Mouse (Mus musculus) 3134 (cell line): ENCODE data around the gene 1700125H20Rik.
"Not testable (repeated sequence)": the region's sequence is repeated elsewhere in the genome, so short reads cannot be mapped to it uniquely, and the experiment has no call there.

Experiments used
- DNase-seq: peaks from one replicate; pipeline ENCODE4 v3.0.0-alpha.2; 2011; ENCODE audit warnings: low spot score; ENCODE audit not compliant: insufficient read length; ENCODE audit errors: extremely low read depth

1700125H20Rik gene

GRCm38 (mm10) chr11:85170058-85170740, at the start of gene 1700125H20Rik:
1700125H20Rik (plus strand) TSS chr11:85170404.
- DNase-seq, result peak; percentile 74

DNA sequence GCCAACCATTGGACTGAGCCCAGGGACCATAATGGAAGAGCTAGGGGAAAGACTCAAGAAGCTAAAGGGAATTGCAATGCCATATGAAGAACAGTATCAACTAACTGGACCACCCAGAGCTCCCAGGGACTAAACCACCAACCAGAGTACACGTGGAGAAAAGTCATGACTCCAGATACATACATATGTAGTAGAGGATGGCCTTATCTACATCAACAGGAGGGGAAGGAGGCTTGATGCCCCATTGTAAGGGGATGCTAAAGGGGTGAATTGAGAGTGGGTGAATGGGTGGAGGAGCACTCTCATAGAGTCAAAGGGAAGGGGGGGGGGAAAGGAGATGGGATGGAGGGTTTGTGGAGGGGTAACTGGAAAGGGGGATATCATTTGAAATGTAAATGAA, 48.1 kb upstream of the 1700125H20Rik start:
- no peak for DNase-seq

- no peak for DNase-seq
Measured at GRCm38 (mm10) chr11:85123267-85123992, 46.8 kb upstream of the 1700125H20Rik start.

DNA sequence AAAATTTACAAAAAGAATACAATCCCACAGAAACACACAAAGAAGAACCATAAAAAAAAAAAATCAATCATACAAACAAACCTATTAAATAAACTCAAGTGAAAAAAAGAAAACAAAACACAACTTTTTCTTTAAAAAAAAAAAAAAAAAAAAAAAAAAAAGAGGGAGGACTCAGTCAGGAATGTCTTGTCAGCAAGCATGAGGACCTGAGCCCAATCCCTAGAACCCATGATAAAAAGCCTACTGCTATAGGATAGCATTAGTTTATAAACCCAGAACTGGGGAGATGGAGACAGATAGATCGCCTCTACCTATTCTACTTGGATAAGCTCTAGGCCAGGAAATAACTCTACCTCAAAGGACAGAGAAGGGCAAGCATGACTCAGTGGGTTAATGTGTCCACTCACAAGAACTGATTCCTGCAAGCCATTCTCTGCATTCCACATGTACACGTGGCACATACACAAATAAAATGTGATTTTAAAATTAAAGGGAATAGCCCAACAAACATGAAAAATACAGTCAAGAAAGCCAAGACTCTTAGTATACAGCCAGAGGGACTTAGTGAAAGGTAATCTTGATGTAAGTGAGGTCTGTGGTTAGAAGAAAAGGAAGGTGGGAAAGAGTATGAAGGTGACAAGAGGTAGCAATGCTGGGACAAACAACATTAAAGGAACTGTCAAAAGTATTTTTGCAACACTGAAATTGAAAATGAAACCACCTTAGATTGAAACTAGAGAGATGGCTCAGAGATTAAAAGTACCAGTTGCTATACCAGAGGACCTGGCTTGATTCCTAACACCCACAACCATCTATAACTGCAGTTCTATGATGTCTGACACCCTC, 43.7 kb upstream of the 1700125H20Rik start:
- peak; percentile 34 for DNase-seq

DNA sequence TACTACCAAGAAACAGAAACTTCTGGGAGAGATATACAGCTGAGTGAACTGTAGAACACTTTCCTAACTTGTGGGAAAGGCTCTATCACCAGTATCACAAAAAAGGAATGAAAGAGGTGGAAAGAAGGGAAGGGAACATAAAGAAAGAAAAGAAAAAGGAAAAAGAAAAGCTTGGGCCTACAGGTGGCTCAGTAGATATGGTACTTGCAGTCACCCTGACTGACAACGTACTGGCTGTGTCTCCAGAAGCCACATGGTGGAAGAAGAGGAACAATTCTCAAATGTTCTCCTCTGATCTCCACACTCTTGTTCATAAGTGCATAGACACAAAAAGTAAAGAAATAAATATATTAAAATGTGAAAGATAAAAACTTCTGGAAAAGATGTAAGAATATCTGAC, 41.3 kb upstream of the 1700125H20Rik start:
- no peak for DNase-seq

- DNase-seq, result no peak
Measured at GRCm38 (mm10) chr11:85131542-85131941, 38.7 kb upstream of the 1700125H20Rik start.

DNA sequence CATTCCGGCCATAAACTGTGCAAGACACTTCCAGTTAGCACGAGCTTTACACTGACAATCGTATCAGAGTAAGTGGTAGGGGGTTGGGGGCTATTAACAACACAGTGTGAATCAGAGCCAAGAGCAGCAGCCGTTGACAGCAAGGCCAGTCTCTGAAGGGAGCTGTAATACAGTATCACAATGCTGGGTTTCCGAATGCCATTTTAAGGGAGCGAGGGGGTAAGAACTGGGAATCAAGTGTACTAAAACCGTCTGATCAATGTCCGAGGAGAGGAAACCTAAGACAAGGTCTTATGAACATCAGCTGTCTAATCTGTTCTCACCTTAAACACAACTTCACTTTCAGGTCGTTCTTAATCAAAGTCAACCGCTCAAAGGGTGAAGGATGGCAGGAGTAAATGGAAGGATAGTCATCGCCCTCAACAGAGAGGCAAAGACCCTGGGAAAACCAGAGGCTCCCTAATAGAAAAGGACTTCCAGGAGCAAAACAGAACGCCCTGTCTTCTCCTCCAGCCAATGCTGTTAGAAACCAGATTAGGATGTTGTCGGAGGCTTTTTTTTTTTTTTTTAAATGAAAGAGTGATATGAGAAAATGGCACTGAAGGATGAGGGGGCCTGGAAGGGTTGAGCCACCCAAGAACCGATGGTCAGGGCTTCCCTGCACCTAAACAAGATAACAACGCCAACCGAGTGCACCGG, 31.3 kb upstream of the 1700125H20Rik start:
- no peak for DNase-seq

DNA sequence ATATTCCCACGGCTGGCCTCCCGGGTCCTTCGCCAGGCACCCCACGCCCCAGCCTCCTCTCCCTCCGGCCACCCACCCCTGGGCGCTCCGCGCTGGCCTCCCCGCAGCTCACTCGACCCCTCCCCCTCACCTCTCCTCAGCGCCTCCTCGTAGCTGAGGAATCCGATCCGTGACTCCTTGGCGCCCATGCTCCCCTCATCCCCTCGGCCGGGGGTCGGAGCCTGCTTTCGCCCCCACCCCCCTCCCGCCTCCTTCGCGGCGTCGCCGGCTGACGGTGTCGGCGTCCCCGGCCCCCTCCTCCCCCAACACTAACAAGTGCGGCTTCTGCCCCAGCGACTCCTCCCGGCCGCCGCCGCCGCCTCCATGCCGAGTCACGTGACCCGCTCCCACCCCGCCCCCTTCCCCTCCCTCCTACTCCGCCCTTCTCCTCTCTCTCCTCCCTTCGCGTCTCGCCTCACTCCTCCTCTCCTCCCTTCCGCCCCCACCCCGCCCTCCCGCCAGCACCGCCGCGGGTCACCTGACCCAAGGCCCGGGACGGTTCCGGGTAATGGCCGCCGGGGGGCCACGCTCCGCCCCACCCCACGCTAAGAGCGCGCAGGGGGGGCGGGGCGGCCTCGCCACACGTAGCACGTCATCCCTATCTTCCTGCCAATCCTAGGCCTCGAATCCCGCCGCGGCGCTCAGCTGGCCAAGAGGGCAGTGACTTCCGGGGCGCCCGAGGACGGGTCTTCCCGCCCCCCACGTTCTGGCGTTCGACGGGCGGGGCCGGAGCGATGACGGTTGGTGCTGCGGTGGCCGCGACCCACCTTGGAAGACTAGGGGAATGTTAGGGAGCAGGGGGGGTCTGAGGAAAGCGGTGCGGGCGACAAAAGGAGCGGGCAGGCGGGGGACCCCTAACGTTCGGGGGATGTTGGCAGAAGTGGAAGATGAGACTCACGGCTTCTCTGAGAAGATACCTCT, 30.3 kb upstream of the 1700125H20Rik start, which contains the start of gene Usp32:
Gene Usp32, minus strand, starts transcription at position 581 of the 960 bp plus-strand sequence.
- peak; percentile 98 for DNase-seq

DNA sequence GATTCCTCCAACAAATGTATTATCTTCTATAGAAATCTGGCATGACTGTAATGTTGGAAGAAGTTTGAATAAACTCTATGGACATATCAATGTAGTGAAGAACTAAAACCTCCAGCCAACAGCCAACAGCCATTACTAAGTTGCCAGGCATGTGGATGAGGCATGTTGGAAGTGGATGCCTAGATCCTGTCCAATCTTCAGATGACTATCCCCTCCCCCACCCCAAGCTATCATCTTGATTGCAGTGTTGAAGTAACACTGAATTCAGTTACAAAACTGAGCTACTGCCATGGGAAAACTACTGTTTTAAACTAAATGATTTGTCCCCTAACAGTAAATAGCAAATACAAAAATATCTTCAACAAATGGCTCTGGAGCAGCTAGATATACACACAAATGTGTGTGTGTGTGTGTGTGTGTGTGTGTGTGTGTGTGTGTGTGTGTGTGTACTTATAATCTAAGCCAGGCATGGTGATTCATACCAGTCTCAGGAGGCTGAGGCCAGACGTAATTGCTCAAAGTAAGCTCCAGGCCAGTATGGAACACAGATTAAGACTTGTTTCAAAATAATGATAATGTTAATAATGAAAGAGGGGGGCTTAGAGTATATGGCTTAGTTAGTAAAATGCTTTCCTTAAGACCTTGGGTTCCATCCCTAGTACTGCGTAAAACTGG, 17.8 kb upstream of the 1700125H20Rik start:
- peak; percentile 32 for DNase-seq

- peak; percentile 45 for DNase-seq
Measured at GRCm38 (mm10) chr11:85157301-85157700, 12.9 kb upstream of the 1700125H20Rik start.

DNA sequence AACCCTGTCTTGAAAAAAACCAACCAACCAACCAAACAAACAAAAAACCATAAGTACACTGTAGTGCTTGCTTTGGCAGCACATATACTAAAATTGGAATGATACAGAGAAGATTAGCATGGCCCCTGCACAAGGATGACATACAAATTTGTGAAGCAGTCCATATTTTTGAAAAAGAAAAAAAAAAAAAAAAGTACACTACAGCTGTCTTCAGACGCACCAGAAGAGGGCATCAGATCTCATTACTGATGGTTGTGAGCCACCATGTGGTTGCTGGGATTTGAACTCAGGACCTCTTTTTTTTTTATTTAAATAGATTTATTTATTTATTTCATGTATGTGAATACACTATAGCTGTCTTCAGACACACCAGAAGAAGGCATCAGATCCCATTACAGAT, 7.2 kb upstream of the 1700125H20Rik start:
- not testable (repeated sequence) for DNase-seq

DNA sequence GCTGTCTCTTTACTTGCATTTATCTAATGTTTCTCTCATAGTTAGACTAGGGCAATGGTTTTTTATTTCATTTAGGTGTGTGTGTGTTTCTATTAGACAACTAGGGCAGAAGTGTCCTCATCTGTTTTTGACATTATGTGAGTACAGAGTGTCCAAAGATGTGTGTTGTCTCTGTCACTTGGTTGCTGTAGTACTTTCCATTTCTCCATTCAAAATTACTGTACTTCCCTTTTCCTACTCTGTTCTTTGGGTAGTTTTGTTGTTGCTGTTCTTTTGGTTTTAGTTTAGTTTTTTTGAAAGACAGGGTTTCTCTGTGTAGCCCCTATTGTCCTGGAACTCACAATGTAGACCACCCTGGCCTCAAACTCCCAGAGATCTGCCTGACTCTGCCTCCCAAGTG, 5.8 kb upstream of the 1700125H20Rik start:
- no peak for DNase-seq

GRCm38 (mm10) chr11:85167503-85167902, 2.7 kb upstream of the 1700125H20Rik start:
- DNase-seq, result no peak

DNA sequence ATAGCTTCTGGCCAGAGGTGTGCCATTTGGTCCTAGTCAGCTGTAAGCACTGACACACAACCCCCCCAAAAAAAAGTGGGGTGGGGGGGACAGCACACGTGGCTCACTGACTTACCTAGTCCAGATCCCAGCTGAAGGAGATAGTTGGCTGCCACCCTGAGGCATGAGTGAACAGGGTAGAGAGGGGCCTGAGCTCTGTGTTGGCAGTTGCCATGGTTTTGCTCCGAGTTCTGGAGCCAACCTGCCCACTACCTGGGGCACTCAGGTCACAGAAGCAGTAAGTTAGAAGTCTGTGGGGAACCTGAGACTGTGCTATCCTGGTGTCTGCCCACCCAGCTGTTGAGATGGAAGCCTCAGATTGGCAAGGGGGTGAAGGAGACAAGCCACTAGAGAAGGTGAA, 629 bp downstream of the 1700125H20Rik start:
- DNase-seq, result no peak

GRCm38 (mm10) chr11:85175941-85176340, 5.7 kb downstream of the 1700125H20Rik start:
- no peak for DNase-seq

DNA sequence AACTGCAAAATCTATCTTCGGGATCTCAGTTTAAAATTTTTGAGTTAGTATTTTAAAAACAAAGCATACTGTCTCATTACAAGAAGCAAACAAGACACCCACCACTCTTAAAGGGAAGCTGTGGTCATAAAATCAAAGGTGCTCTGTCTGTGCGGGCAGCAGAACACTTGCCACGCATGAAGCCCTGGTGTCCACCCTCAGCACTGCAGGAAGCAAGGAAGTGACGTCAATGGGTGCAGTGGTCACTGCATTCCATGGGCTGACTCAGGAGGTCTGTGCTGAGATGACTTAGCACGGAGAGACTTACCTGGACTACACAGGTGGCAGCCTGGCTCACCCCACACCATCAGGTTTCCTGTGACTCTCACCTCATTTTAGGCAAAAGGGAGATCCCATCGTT, 7.6 kb downstream of the 1700125H20Rik start:
- DNase-seq, result no peak

DNA sequence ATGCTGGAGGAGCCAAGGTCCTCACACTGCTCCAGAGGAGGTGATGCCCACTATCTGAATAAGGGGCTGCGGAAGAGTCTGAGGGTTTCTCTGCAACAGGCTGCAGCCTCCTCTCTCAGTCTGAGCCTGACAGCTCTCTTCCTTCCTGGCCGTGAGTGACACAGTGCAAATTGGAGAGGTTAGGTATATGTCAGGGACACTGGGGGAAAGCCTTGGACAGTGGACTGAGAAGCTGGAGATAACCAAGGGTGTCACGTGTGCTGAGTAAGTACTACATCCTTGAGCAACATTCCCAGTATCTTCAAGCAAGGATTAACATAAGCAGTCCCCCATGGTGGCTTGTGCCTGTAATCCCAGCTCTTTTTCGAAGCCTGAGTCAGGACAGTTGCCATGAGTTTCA, 8.2 kb downstream of the 1700125H20Rik start:
- no peak for DNase-seq

DNA sequence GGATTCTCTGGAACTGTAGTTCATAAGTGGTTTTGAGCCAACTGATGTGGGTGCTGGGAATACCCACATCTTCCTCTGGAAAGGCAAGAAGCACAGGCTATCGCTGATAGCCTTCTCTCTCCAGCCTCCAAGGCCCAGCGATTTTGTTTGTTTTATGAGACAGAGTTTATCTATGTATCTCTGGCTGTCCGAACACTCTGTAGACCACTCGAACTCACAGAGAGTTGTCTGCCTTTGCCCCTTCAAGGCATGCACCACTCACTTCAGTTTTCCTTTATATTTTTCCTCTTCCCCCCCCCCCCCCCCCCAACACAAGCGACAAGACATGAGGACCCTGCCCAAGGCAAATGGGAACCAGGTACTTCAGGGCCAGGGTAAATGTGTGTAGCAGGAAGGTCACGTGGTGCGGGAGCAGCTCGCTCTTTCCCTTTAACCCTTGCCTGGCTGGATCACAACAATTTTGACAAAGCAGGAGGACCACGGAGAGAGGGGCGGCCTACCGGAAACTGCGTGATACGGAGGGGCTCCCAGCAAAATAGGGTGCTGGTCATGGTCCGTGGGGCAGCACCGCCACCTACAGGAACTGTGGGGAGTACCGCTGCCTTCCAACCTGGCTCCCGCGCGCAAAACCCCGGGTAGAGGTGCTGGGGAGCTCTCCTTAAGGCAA, 12.5 kb downstream of the 1700125H20Rik start:
- DNase-seq, result no peak
